Mouse (Mus musculus) naive thymus-derived CD4-positive, alpha-beta T cell, adult 2 months (primary cell): ENCODE data around the gene Mcm3ap.

Source experiments
- DNase-seq: peaks from one replicate; pipeline ENCODE4 v3.0.0-alpha.2; 2011; ENCODE audit warnings: low read depth

Gene Mcm3ap

DNA sequence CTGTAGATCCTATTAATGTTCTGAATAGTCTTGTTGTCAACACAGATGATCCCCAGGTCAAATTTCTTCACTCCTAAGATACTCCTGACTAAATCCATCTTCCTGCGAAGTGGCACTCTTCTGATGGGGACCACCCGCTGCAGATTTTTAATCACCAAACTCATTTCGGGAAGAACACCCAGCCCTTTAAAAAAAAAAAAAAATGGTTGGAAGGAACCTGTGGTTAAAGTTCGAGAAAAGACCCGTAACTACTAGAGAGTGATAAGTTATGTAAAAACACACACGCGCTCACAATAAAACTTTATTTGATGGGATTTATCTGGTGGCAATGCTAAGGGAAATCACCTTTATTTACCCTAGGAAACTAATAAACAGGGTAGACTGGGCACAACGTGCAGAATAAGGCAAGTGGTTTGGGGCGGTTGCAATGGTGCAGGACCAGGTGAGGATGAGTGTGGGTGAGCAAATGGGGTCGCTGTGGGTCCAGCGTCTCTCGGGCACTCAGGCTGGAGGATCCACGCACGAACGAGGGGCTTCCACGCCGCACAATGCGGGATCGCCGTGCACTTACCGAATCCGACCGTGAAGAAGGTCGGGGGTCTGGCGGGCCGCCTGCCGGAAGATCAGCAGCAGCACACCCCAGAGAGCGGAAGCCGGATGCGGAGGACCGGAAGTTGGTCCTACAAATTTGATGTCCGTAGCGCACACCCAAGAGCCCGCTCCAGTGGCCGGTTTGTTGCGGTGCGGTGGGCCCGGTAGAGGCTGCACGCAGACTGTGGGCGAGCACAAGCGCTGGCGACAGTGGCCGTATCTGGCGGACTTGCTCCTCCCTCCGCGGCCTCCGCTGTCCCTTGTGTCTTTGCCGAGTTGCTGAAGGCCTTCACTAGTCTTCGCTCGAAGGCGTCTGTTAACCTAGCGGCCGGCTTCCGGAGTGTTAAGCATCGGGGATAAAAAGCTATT lies at the start of gene Mcm3ap, which contains the start of gene Ybey:
TSS of gene Mcm3ap (plus strand) at position 725 of the 960 bp plus-strand sequence.
TSS of gene Ybey (minus strand) at position 912 of the 960 bp plus-strand sequence.
- DNase-seq = peak; percentile 91

DNA sequence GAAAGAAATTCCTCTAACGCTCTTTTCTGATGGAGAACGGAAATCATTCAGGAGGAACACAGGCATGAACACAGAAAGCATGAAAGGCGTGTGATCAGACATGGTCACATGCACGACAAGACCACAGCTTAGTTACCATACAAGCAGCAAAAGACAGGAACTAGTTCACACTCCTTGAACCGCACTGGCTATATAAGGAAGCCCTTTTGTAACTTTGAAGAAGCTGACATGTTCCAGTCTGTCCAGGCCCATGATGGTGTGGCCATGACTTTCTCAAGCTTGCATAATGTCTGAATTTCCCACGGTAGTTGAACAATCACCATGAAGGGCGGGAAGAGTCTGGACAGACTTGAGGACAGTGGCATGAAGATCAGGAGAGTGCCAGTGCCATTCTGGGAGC lies 43.1 kb upstream of the Mcm3ap start:
- no peak for DNase-seq

DNA sequence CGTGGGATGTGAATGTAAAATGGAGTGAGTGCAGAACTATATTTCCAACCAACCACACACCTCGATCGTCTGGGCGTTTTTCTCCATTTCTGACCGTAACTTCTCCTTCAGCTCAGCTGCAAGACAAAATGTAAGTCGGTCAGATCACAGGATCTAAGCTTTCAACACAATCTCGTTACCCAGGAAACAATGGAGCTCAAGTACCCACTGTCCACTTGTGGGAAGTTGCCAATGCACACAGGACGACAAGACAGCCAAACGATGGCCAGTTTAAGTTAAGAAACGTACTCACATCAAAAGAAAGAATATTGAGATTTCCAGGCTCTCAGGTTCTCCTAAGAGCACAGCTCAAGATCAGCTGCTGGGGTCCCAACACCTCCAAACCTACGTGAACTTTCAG lies 34.8 kb upstream of the Mcm3ap start:
- no peak for DNase-seq

DNA sequence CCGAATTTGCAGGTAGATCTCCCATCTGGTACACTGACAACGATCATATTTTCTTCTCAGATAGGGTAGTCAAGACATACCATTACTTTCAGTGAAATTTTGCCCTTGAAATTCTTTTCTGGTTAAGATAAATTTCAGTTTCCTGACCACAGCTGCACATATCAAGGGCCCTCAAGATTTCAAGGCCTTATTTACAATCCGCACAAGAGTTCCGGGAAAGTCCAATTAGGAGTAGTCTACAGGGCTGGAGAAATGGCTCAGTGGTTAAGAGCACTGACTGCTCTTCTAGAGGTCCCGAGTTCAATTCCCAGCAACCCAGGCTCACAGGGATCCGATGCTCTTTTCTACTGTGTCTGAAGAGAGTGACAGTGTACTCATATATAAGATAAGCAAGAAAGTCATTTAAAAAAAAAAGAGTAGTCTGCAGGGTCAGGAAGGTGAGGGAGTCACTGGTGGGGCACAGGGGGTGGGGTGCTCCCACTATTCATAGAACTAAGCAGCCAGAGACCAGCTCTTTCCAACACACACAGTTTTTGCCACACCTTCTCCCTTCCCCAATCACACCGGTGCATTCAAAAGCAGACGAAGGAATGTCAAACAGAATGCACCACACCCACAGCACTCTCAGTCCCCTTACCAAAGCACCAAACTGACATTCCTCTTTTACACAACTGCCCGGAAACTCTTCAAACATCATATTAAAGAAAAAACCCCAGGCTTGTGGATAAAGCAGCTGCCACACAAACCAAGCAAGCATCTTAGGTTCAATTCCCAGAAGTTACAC lies 29.4 kb upstream of the Mcm3ap start:
- no peak for DNase-seq

DNA sequence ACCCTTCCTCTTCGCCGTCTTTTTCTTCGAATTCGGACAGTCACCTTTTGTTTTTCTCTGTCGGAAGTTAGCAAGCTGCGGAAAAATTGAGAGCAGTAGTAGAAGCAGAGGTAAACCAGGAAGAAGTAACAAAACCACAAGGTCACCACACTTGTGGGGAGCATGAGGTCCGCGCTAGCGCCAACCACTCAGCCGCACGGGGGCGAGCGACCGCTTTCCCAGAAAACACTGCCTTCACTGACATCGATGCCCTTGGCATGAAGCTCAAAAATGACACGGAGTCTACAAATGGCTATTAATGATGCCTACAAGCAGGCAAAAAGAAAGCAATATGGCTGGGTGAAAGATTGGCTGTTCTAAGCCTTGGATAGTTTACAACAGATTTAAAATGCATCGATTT lies 28.4 kb upstream of the Mcm3ap start, which contains the start of gene AC141477.1:
TSS of gene AC141477.1 (minus strand) at position 164 of the 400 bp plus-strand sequence.
- DNase-seq = peak; percentile 18

DNA sequence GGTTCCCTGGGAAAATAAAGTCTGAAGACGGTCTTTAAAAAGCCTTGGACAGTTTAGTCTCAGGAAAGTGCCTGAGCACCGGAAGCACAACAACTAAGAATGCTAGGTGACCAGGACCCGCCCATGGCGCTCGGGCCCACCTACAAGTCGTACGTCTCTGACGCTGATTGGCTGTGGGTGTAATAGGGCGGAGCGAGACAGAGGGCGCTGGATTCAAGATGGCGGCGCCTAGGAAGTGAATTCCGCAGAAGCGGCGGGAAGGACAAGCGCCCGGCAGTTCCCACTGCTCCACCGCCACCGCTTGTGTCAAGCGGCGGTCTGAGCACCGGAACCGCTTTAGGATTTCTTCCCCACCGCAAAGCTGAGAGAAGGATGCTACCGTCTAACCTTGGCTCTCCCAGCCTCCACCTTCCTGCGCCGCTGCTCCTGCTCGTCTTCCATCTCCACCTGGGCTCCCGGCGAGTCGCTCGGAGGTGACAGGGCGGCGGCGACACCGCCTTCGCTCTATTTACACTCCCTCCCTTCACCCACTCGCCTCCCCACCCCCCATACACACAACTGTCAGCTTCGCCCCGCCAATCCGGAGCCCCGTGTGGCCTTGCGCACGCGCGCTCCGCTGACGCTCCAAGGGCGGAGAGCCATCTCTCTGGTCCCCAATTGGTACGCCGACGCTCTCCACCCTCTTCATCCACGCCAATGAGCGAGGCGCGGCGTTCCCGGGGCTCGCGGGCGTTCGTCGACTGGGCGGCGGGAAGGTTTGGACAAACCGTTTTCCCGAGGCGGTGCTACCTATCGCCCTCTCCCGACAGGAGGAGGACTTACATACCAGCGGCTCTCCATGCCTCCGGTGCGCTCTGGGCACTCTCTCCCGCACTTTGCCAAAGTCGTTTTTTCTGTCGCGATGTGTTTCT lies 26.3 kb upstream of the Mcm3ap start, which contains the start of gene Pcnt:
TSS of gene Pcnt (minus strand) at position 609 of the 911 bp plus-strand sequence.
- peak; percentile 98 for DNase-seq

DNA sequence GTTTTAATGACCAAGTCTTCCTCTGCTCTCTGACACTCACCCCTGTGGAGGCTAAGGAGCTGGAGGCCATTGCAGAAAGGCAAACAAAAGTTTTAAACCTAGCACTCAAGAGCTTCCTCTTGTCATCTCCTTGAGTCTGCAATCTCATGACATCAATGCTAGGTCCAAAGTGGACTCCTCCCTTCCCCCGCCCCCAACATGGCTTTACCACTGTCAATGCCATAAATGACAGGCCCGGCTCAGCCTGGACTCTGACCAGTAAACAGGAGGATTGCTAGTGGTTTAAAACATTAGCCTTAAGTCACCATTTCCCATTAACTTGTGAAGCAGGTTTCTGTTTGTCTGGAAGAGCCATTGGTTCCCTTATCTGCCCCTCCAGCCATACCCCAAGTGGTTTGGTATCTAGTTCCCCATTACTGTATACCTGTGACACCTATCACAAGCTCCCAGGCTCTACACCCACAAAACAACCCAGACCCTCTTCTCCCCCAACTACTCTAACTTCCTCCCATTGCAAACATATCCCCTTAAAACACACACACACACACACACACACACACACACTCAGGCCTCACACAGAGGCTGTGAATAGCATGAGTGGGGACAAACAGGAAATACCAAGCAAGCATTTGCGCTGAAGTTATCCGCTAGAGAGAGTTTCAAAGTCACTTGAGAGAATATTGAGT lies 22.6 kb upstream of the Mcm3ap start:
- no peak for DNase-seq

DNA sequence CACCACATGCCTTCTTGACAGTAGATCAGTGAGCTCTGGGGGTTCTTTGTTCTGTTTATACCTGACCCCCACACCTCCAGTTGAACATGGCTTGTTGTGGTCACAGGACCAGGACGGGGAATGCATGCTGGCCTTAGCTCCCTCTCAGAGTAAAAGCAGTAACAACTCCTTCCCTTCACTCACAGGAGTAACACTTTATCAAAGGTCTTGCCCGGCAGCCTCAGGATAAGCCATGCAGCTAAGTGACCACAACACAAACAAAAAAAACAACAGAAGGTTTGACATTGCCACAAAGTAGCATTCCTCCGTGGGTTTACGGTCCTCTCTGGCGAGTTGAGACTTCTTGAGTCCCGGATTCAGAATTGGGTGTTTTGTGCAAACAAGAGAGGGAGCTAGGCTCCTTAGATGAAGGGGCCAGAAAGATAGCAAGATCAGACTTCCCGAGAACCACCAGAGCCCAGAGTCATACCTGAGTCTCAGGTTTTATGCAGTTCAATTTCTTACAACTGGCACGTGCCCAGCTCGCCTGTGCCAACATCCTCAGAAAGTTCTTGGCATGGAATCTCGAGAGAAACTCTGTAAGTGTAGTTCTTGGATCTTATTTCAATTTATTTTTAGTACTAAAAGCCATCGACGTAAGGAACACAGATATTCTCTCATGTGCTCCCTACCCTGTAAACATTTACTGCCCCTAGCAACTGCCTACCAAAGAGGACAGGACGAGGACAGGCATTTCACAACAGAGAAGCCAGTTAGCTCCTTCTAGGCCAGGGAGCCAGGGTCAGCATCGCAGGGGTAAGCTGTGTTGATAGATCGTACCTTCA lies 21.1 kb upstream of the Mcm3ap start:
- DNase-seq = no peak

DNA sequence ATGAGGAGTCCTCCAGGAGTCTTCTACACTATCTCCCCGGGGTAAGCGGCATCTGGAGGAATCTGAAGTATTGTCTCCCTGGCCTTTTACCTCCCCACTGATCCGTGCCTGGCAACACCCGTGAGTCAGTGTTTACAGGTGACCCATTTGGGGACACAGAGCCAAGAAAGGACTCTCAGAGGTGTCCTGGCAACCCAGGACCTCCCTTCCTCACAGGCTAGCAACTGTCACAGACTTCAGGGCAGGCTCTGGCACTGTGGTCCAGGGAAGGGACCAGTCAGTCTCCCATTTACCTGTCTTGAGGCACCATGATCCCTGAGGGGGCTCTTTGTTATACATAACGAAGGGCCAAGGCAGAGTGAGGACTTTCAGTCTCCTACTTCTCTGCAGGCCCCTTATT lies 19.9 kb upstream of the Mcm3ap start, which contains the start of gene 2610028H24Rik:
TSS of gene 2610028H24Rik (plus strand) at position 231 of the 400 bp plus-strand sequence.
- DNase-seq = no peak

DNA sequence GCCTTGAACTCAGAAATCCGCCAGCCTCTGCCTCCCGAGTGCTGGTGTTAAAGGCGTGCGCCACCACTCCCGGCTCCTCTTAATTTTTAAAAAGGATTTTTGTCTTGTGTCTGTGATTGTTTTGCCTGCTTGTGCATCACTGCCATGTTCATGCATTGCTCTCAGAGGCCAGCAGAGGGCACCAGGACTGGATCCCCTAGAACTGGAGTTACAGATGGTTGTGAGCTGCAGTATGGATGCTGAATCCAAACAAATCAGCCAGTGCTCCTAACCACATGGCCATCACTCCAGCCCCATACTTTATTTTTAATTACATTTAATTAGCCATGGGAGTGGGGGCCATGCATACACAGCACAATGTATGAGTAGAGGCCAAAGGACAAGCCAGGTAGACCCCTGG lies 13.4 kb upstream of the Mcm3ap start:
- peak; percentile 60 for DNase-seq

DNA sequence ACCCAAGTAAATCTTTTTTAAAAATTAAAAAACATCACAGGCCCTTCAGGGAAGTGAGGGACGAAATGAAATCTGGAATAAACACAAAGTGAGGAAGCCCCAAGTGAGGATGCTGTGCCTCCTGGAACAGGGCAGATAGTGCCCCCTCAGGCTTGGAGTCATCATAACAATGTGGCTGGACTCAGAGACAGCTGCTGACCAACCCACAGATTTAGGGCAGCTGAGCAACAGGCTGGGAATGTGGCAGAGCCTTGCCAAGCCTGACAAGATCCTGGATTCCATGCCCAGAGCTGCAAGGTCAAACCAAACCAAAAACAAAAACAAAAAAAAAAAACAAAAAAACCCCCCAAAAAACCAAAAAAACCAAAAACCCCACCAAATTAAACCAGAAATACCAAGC lies 7.5 kb upstream of the Mcm3ap start:
- DNase-seq = no peak

DNA sequence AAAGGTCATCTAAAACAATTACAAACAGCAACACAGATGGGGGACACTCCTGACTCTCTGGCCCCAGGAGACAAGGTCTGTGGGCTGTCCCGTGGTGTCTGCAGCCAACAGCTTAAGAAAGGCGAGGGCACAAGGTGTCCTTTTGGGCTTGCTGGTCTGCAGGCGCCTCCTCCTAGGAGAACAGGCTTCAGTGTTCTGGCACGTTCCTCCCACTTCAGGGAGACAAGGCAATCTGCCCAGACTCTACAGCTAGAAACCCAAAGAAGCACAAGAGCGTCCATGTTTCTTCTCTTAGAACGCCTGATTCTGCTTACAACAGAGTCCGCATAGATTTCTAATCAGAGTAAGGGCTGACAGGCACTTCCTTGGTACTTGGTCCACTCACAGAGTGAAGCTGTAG lies 6.4 kb upstream of the Mcm3ap start:
- no peak for DNase-seq

DNA sequence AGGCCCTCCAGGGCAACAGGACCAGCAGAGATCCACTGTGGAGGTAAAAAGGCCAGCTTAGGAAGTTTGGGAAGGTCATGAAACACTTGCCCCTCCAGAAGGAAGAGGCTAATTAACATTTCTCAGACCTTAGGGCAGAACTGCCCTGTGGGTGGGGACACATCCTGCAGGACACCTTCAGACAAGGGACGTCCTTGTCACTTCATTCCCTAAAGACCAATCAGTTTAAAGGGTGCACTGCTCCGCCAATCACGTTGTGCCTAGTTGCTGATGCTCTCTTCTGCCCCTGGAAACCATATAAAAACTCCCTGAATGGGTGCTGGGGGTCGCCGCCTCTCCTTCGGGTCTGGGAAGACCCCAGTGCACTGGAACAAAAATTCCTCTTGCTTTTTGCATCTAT lies 6.0 kb upstream of the Mcm3ap start:
- no peak for DNase-seq

DNA sequence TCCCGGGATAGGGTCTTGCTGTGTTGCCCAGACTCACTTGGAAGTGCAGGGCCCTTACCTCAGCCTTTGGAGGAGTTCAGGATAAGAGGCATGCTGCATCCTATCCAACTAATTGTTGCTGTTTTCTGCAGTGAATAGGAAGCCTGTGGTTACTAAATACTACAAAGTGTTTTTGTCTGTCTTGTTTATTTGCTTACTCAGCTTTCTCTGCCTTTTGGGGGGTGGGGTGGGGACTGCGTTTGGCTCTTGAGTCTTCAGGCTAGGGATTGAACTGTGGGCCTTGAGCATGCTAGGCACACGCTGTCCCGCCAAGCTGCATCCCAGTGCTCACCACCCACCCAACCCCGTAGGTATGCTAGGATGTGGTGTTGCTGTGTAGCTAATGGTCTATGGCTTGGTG lies 5.0 kb downstream of the Mcm3ap start:
- no peak for DNase-seq

DNA sequence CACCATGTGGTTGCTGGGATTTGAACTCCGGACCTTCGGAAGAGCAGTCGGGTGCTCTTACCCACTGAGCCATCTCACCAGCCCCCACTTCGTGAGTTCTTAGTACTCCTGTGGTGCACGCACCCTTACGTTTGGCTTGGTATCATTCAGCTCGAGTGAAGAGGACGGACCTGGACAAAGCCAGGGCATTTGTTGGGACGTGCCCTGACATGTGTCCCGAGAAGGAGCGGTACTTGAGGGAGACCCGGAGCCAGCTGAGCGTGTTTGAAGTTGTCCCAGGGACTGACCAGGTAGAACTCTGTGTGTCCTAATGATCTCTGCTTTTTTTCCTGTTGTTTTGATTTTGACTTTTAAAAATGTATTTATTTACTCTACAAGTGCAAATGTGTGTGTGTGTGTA lies 12.1 kb downstream of the Mcm3ap start:
- no peak for DNase-seq

DNA sequence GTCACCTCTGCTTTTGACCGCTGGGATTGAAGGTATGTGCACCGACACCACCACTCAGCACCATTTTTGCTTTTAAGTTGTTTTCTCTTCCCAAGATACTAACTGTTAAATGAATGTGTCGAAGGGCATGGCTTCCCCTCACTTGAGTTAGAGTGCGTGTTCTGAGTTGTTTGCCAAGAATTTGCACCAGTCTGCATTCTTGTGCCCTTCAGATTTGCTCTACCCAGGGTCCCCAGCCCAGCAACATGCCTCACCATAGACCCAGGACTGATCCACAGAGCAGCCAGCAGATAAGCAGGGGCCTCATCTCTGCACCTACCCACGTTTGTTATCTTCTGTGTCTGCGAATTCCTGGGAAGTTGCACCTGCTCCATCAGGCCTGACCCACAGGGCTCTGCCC lies 12.8 kb downstream of the Mcm3ap start:
- no peak for DNase-seq

DNA sequence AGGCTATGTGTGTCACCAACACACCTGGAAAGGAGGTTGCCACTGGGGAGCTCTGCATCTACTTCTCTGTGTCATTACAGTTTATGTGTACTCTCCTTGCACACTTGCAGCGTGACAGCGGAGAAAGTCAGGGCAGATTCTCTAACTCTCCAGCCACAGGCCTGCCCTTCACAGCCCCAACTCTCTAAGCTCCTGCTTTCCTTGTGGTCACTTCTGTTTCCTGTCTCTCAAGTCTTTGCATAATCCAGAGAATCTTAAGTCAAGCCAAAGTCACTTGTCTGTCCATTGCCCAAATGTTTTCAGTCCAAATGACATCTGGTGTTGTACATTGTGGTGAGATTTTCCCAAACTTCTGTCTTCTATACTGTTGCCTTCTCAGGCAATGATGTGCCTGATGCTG lies 17.6 kb downstream of the Mcm3ap start:
- DNase-seq = no peak

DNA sequence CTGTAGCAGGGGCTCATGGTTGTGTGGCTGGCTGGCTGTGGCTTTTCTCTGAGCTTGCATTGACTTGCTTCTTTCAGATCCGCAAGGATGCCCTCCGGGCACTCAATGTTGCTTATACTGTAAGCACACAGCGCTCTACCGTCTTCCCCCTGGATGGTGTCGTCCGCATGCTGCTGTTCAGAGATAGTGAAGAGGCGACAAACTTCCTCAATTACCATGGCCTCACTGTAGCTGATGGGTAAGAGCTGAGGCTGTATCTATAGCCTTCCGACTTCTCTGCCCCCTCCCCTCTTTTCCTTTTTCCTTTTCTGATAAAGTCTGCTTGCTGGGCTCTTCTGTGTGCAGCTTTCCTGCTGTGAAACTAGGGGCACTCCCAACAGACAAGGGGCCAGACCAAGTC lies 19.5 kb downstream of the Mcm3ap start:
- DNase-seq = no peak

DNA sequence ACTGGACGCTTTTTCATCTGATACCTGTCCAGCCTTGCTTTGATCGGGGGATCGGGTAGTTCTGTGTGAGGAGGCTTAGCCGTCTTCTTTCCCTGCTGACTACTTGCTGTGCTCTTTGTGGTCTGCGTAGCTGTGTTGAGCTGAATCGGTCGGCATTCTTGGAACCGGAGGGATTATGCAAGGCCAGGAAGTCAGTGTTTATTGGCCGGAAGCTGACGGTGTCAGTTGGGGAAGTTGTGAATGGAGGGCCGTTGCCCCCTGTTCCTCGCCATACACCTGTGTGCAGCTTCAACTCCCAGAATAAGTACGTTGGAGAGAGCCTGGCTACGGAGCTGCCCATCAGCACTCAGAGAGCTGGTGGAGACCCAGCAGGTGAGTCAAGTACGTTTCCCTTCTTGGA lies 20.5 kb downstream of the Mcm3ap start:
- no peak for DNase-seq

DNA sequence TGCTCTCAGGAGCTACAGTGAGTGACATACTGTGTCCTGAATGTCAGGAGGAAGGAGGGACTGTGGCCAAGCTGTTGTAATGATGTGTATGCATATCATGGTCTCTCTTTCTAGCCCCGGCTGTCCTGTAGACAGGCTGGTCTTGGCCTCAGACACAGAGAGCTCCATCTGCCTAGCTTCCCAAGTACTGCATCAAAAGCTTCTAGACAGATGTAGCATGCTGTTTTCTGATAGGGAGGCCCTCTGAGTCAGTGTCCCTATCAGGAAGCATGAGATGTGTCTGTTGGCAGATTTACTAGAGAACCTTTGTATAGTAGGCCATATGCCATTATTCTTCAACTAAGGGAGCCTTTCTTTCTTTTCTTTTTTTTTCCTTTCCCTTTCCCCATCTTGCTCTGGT lies 24.8 kb downstream of the Mcm3ap start:
- DNase-seq = no peak
